Mouse (Mus musculus) c-Kit-positive CD71-negative TER-119-negative erythroid progenitor cells, embryonic 14.5 days (primary cell): ENCODE measurements around the gene Disp3.

Experiments
- DNase-seq: peaks from one replicate; pipeline ENCODE4 v3.0.0-alpha.2; 2013; ENCODE audit warnings: low read depth

The Disp3 gene

GRCm38 (mm10) chr4:148215264-148215900 is 72.4 kb downstream of the Disp3 start:
- DNase-seq: no peak

- no peak for DNase-seq
These were observed 73.2 kb downstream of the Disp3 start for GRCm38 (mm10) chr4:148214460-148215136.

GRCm38 (mm10) chr4:148204873-148205232 is 82.9 kb downstream of the Disp3 start:
- no peak for DNase-seq

- DNase-seq: peak; percentile 20
These were observed 83.5 kb downstream of the Disp3 start for GRCm38 (mm10) chr4:148204061-148204872.

GRCm38 (mm10) chr4:148203557-148203956 is 84.2 kb downstream of the Disp3 start:
- DNase-seq: no peak

GRCm38 (mm10) chr4:148198721-148199120 is 89.0 kb downstream of the Disp3 start:
- DNase-seq: no peak

- no peak for DNase-seq
These were observed 93.4 kb downstream of the Disp3 start for GRCm38 (mm10) chr4:148194400-148194799.

- DNase-seq: no peak
These were observed 95.0 kb downstream of the Disp3 start for GRCm38 (mm10) chr4:148192707-148193245.
